11 mouse cellular contexts compared by ENCODE assay signal in genomic region chr1:75933831-75934230, GRCm38 (mm10).
DNase-seq lines count a peak whose midpoint lies in the region; ATAC-seq lines count a peak whose summit lies in the region.
"Had no signal": no experiment of that assay in that cellular context is flagged by ENCODE, and none has a peak within 500 bp of the region (broad histone marks: within the 10 kb centered on the region; RNA-seq: fewer than 3 reads in every experiment).

No protein-coding gene starts in this region.

- intact Hi-C loops in heart, postnatal 25 days (cut with DNase I), result loop anchor here (10.0 kb wide), 1 partner anchor 1131 kb away; no protein-coding TSS in a partner anchor

- H3K27ac ChIP-seq in heart, embryonic 10.5 days, result peak overlapping the region; percentile 59; the same call in 1 of the 2 replicates
- no peak overlapping the region for H3K27ac ChIP-seq in forebrain, embryonic 13.5 days
- H3K27ac ChIP-seq: liver, embryonic 14.5 days had no signal

- no peaks in the 10 kb centered on the region for H3K36me3 ChIP-seq in heart, embryonic 10.5 days
- H3K36me3 ChIP-seq in forebrain, embryonic 13.5 days (ENCODE audit: poor library complexity, severe bottlenecking), result no peaks in the 10 kb centered on the region

- DNase-seq in heart, adult 11 months, result peak; percentile 81
- no peak for DNase-seq in heart, postnatal 25 days (ENCODE audit: low spot score)
- peak; percentile 14 for DNase-seq in urinary bladder, postnatal 14 days (ENCODE audit: low spot score)
- no peak for DNase-seq in urinary bladder, postnatal 4 days (ENCODE audit: low spot score in 2 of 2)
- DNase-seq in heart, embryonic 10.5 days (ENCODE audit: low spot score), result peak; percentile 74
- no peak for DNase-seq in urinary bladder, adult 18-20 months (ENCODE audit: low spot score in 2 of 2)
- DNase-seq in thymus, postnatal 0 days (ENCODE audit: low spot score), result no peak
- DNase-seq: embryo, embryonic 11 days; right cerebral cortex, postnatal 14 days had no signal

- no peaks in the 10 kb centered on the region for H3K9me3 ChIP-seq in heart, embryonic 10.5 days
- H3K9me3 ChIP-seq in forebrain, embryonic 13.5 days (replicated peaks), result no peaks in the 10 kb centered on the region

- H3K4me3 ChIP-seq in heart, embryonic 10.5 days, result no peak overlapping the region
- no peak overlapping the region for H3K4me3 ChIP-seq in forebrain, embryonic 13.5 days

- H3K4me2 ChIP-seq in forebrain, embryonic 13.5 days, result no peak overlapping the region

- peaks cover 25% of the 10 kb centered on the region for H3K4me1 ChIP-seq in heart, embryonic 10.5 days
- peaks cover 17% of the 10 kb centered on the region for H3K4me1 ChIP-seq in forebrain, embryonic 13.5 days

- WGBS in heart, embryonic 10.5 days, result 19% methylated on average over 4 of the region's 4 CpGs
- WGBS in forebrain, embryonic 13.5 days, result 73% methylated on average over 4 of the region's 4 CpGs

- no peaks in the 10 kb centered on the region for H3K27me3 ChIP-seq in heart, embryonic 10.5 days (ENCODE audit: insufficient read depth, poor library complexity, severe bottlenecking)
- no peaks in the 10 kb centered on the region for H3K27me3 ChIP-seq in forebrain, embryonic 13.5 days

- ATAC-seq in forebrain, embryonic 13.5 days, result no peak

- H3K9ac ChIP-seq in forebrain, embryonic 13.5 days, result no peak overlapping the region
- H3K9ac ChIP-seq: liver, embryonic 14.5 days had no signal

Comparison
In these comparisons a context has a peak if more than half of its experiments do, and no peak if none do; other contexts are left out.
1. DNase-seq: peak in heart, adult 11 months (single experiment), urinary bladder, postnatal 14 days (single experiment) and heart, embryonic 10.5 days (single experiment); none in heart, postnatal 25 days (single experiment), urinary bladder, postnatal 4 days (0 of 2), urinary bladder, adult 18-20 months (0 of 2) and thymus, postnatal 0 days (single experiment).